Mouse (Mus musculus): ENCODE data around the gene Gm20388.

The Gm20388 gene

GRCm38 (mm10) chr8:122187271-122187670, 2276.6 kb downstream of the Gm20388 start:
- no peak for DNase-seq

GRCm38 (mm10) chr8:122190349-122191053, 2279.9 kb downstream of the Gm20388 start:
- DNase-seq, result no peak

- no peak for DNase-seq
These were observed 2280.4 kb downstream of the Gm20388 start for GRCm38 (mm10) chr8:122191054-122191376.

DNA sequence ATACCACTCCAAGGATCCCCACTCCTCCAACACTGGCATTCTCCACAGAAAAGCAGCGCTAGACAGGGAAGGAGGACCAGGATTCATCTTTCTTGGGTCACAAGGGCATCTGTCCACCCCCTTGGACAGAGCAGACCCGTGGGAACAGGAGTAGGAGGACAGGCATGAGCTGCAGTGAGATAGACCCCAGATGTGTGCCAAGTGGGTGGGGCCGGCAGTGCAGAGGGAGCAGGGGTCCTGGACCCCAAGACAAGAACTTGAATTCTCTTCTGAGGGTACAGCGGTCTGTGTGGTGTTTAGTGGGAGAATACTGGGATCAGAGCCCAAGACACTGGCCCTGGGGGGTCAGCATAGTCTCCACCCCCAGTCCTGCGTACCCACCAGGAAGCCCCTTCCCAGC, 2282.1 kb downstream of the Gm20388 start:
- DNase-seq, result no peak

DNA sequence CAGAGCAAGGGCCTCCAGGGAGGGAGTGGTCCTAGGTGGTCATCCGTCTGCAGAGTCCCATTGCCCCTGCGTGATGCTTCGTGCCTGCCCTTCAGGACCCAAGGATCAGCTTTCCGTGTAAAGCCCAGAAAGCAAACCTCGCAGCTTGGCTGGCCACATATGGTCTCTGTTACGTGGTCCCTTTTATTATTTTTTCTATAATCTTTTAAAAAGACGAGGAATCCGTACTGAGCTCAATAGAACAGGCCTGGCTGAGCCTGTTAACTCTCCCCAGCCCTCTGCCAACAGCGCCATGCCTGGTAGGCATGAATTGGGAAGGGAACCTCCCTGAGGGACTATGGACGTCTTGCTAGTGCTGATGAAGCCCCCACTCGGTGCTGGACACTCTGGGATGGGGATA, 2282.9 kb downstream of the Gm20388 start:
- no peak for DNase-seq

- DNase-seq, result peak; percentile 36
These were observed 2283.8 kb downstream of the Gm20388 start for GRCm38 (mm10) chr8:122194396-122194795.

- no peak for DNase-seq
These were observed 2286.7 kb downstream of the Gm20388 start for GRCm38 (mm10) chr8:122197342-122197741.

- DNase-seq, result no peak
These were observed 2287.9 kb downstream of the Gm20388 start for GRCm38 (mm10) chr8:122198378-122199025.

DNA sequence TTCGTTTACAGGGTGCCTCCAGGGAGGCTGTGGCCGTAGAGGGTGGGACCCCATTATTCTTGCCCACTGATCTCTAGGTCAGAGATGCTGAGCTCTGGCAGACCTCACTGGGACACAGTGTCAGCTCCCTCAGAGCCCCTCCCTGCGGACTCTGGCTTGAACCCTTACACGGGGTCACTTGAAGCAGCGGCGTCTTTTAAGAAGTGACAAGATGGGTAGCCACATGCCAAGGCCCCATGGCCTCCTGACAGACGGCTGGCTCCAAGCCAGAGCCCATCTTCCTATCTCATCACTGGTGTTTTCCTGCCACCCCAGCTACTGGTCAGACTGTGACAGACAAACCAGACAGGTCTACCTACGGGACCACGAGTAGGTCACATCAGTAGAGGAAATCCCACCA, 2288.6 kb downstream of the Gm20388 start:
- DNase-seq, result no peak

DNA sequence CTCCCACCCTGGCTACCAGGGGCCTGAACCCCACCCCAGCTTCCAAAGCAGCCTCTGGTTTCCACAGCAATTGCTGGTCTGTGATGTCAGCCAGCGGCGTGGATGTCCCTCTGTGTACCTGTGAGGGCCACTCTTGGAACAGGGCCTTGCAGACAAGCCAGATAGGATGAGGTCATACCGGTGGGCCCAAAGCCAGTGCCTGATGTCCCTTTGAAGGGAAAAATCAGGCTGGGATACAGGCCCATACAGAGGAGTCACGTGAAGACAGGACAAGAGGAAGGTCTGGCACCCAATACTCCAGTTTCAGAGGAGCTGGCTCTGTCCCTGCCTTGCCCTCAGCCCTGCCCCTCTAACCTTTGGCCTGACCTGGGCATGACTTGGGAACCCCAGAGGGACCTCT, 2289.2 kb downstream of the Gm20388 start:
- no peak for DNase-seq

DNA sequence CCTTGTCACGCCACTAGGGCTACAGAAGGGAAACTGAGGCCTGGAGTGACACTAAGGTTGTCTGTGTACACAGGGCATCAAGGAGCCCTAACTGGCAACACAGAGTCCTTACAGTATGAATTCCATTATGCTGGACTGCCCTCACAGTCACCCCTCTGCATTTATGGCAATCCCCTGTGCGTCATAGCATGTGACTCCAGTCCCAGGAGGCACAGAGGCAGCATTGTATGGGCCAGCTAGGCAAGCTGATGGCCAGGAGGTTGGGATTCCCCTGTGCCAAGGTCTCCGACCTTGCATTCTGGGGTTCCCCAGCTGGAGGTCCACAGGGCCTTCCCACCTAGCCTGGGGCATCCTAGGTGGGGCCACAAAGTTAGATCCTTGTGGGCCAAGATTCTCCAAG, 2300.9 kb downstream of the Gm20388 start:
- DNase-seq, result no peak

DNA sequence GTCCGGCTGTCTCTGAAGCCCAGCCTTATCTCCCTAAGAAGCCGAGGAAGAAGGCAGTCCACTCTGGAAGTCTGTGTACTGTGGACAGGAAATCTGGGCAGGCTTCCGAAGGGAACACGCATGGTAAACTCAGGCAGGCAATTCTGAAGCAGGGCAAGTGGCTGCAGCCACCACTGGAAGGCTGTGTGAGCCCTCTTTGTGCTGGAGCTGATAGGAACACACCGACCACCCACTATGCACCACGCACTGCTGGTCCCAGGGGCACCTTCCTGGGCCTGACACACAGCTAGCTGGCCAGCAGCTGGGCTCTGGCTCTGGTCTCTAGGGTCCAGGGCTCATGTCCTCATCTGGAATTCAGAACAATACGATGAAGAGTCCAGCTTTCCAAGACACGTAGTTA, 2305.0 kb downstream of the Gm20388 start:
- DNase-seq, result no peak

DNA sequence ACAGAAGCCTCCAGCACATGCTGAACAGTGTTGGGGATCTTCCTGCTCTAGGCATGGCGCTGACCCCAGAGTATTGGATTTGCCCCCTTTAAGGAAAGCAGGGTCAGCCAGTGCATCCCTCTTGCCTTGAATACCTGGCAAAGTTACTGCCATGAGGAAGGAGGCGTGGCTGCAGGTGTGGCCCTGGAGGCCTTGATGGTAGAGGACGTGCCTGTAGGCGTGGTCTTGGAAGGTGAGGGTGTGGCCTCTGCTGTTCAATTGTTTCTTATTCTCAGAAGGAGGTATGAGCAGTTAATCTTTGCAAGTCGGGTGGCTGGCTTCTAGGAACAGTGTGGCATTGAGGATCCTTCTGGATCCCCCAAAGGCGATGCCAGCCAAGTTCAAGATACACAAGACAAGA, 2305.8 kb downstream of the Gm20388 start:
- no peak for DNase-seq

DNA sequence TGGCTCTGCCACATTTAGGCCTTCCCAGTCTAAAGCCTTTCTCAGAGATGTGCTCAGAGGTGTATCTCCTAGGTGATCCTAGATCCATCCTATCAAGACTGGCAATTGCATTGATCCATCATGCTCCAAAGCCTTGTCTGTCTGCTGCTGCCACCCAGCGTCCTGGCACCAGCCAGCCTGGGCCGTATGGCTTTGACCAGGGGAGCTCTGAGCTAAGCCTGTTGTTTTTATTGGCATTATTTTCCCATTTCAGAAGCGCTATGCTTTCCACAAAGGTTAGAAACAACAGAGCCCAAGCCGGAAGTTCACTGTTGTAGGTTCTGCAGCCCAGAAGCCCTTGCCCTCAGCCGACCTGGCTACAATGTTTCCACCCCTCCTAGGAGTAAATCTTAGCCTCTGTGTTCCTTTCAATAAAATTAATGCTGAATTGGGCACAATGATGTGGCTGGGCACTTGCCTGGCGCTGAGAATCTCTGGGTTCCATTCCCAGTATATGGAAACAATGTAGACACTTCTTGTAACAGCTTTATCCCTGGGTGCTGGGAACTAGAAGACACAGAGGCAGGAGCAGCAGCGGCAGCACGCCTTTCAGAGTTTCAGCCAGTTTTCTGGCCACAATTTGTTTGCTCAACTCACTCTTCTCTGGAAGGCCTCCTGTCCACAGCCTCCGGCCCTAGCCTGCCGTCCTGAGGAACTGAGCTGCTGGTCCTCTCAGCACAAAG, 2307.0 kb downstream of the Gm20388 start:
- DNase-seq, result no peak

DNA sequence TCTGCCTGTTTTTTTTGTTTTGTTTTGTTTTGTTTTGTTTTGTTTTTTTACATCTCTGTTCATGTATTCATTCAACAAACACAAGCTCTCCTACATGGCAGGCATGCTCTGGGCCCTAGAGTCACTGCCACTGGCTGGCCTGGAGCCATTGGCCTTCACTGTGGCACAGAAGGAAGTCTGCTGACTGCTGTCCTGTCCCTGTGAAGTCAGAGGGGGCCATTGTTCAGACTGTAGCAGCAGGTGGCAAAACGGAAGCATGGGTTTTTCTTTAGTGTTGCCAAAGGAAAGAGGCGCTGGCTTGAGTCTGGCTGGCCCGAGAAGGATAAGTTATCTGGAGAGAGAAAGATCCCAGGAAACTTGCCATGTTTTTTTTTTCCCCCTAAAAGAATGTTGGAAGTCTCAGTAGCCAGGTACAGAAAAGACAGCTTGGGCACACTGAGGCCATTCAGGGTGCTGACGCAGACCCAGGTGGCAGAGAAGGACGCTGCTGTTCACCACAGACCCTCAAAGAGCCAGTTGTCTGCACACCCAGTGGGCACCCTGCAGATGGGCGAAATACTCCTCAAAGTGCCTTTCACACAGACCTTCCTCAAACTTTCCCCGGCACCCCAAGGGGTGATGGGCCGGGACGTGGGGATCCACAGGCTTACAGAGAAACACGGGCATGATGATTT, 2313.5 kb downstream of the Gm20388 start:
- no peak for DNase-seq

DNA sequence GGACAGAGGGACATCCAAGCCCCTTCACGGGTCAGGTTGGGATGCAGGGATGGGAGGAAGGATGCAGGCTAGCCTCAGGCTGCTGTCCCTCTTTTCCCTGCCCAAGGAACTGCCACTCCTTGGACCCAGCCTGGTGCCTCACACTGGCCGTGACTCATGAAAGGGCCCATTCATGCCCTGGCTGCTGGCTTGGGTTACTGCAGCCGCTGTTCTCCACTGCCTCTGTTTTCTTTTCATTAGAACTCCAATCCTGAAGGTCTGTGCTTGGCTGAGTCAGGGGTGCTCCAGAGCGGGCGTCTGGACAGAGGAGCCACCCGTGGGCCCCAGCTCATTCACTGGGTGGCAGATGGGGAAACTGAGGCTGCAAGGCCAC, 2314.0 kb downstream of the Gm20388 start:
- no peak for DNase-seq

DNA sequence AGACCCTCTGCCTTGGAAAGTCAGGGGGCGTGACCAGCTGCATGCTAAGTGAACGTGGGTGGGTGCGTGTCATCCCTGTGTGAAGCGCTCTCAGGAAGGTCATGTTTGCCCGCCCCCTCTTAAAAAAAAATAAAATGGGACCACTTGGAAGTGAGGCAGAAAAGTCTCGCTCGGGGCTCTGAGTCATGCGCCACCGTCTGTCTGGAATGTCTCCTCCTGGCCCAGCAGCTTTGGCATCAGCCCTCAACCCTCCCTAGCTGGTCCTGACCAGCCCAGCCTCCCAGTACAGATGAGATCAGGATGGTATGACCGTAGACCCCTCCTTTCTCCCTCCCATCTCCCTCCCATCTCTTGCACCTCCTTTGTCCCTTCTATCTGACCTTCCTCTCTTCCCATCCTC, 2314.8 kb downstream of the Gm20388 start:
- no peak for DNase-seq

DNA sequence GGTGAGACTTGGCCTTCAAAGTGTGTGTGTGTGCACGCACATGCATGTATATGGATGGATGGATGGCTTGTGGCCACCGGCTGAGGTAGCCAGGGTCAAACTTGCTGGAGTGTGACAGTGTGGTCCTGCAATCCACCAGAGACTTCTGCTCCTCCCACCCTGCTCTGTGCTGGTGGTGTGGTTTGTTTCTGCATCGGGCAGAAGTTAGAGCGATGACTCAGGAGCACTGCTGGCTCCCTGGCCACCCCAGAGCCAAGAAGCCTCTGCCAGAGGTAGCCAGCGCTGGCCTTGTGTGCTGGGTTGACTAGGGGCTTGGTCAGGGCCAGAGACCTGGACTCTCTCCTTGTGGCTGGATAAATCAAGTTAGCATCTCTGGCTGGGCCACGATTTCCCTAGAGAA, 2316.7 kb downstream of the Gm20388 start:
- DNase-seq, result no peak

DNA sequence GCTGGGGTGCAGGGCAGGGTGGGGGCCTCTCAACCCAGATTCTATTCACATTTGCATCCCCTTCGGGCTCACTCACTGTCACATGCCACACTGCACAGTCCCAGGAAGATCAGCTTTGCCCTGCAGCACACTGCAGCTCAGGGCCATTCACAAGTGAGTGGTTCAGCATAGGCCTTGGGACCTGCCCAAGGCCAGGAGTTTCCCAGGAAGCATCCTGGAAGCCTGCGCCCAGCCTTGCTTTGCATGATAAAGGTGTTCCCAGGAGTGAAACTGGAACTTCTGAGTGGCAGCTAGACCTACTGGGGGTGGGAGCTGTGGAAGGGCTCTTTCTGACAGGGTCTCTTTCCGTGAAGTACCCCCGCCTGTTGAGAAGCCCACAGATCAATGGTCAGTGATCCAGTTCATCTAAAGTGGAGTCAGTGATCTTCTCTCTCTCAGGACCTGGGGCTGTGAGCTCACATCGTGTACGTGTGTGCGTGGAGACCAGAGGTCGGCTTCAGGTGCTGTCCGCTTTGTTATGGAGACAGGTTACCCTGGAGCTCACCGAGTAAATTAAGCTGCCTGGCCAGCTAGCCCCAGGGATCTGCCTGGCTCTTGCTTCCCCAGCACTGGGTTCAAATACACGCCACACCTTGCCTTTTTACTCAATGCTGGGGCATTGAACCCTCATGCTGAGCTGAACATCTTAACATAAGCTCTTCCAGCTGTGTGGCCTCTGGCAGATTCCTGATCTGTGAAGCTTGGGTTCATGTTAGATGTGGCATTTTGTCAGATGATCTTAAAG, 2318.3 kb downstream of the Gm20388 start:
- DNase-seq, result no peak

DNA sequence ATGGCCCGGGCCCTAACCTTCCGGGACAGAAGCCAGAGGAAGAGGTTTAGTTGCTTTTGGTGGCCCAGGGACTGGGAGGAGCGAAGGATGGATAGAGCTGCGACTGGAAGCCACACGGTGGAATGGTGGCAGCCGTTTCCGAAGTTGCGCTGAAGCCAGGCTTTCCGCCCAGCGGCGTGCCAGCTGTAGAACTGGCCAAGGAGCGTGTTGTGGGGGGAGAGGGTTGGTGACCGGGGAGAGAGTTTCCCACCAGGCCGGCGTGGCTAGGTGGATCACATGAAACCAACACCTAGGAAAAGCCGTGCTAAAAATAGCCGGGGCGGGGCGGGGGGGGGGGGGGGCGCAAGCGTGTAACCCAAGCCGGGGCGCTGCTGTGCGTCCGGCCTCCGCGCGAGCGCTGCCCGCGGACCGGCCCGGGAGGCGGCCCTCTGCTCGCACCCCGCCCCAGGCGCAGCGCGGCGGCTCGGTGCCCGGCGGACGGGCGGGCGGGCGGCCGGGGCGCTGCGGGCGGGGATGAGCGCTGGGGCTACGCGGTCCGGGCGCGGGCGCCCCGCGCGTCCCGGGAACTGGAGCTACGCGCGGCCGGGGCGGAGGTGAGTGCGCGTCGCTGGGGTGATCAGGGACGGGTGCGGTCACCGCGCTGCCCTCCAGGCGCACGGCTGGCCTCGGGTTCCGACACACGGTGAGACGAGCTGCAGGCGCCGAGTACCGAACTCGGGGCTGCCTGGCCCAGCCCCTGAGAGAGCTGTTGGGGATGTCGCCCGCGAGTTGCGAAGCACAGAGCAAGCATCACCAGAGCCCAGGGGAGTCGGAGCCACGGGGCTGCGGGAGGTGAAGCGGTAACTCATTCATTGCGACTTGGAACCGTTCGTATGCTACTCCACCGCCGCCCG, 2319.4 kb downstream of the Gm20388 start:
- no peak for DNase-seq

DNA sequence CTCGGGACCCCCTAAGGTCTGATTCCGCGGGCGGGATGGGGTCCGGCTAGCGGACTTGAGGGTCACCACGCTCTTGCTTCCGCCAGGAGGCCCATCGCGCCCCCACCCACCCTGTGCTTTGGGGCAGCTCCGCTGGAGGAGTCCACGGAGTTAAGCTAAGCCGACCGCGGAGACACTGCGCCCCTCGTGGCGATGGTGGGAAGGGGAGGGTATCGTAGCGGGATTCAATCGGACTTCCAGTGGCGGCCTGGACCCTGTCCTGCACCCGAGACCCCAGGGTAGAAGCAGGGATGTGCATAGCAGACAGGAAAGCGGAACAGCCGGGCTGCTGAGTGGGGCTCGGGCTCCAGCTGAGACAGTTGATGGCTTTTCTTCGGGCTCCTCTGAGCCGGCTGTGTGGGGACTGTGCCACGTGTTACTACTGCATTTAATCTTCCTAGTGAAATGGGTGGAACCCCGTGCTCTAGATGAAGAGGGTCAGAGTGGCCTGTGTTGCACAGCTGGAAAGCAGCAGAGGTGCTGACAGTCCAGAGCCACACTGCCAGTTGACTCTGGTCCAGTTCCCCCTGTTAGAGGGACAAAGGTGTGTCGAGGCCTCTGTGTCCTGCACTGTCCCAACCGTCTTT, 2320.2 kb downstream of the Gm20388 start:
- peak; percentile 54 for DNase-seq

Data from liver (tissue).